Mouse (Mus musculus): ENCODE data around the gene Sh2d5.
A peak's percentile ranks its signal among the peaks of the same experiment; 100 is the strongest.

Sh2d5 gene

DNA sequence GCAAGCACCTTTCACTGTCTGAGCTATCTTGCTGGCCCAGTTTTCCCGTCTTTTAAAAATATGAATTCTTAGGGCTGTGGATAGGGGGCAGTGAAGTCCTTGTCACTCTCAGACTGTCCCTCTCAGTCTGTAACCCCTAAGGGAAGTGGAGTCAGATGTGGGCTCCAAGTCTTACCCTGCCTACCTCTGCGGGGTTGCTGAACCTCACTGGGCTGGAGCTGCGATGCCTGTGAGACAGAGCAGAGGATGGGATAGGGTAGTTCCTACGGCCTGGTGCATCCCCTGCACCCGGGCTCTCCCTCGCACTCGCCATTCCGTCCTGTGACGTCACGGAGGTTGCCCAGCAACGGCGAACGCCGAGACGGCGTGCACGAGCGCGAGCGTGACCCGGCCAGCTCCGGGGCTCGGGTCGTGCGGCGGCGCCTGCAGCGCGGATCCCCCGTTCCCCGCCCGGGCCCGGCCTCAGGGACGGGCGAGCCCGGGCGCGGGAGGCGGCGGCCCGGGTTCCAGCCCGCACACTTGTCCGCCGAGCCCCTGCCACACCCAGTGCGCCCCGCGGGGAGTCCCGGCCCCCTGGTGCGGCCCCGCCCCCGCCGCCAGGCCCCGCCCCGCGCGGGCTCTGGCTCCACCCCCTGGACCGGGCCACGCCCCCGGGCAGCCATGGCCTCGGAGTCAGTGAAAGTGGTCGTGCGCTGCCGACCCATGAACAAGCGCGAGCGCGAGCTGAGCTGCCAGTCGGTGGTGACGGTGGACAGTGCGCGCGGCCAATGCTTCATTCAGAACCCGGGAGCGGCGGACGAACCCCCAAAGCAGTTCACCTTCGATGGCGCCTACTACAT lies 11.9 kb downstream of the Sh2d5 start:
- DNase-seq, result peak; percentile 91

DNA sequence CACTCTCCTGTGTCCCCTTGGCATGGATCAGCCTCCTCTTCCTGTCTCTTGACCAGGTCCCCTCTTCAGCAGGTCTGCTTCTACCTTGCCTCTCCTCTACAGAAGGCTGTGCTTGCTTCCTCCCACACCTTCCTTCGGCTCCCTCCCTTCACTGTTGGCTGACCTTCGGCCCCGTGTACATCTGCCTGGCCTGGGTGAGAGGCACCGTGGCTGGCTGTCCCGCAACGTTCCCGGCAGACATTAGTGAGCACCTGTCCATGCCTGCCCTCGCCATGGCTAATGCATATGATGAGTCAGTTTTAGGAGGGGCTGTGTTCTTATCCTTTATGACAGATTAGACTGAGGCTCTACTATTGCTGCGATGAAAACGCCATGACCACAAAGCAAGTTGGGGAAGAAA lies 17.7 kb downstream of the Sh2d5 start:
- no peak for DNase-seq

DNA sequence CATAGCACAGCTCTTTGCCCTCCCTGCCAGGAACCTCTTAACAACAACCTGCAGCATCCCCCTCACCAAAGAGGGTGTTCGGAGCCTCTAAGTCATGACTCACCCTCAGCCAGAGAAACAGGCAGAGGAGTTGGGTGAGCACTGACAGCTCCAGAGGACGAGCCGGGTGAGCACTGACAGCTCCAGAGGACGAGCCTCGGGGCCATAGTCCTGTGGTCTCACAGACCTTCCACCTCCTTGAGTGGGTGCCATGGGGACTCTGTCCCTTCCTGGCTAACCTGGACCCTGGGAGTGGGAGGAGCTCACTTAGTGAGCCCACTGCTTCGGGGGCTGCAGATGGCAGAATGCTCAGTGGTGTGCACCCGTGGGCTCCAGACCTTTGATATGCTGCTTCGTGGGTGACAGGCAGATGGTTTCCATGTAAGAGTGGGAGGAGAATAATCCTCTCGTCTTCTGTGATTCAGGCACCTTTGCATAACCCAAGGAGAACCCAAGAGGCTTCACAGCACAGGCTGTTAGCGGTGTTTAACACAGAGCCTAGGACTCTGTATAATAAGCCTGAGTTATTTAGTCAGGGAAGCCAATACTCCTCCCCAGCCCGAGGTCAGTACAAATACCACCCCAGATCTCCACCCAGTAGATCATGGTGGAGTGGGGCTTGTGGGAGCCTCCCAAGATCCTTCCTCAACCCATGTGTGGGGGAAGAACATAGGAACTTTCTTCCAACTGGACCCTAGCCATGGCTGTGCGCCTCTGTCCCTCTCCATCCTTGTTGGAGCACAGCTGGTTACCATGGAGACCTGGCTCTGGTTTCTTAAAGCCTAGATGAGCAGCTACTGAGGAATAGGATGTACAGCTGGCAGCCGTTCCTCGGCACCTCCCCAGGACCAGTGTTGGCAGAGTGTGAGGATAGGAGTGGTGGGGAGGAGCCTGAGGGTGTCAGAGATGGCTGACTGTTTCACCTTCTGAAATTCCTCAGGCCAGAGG lies 22.1 kb downstream of the Sh2d5 start:
- no peak for DNase-seq

DNA sequence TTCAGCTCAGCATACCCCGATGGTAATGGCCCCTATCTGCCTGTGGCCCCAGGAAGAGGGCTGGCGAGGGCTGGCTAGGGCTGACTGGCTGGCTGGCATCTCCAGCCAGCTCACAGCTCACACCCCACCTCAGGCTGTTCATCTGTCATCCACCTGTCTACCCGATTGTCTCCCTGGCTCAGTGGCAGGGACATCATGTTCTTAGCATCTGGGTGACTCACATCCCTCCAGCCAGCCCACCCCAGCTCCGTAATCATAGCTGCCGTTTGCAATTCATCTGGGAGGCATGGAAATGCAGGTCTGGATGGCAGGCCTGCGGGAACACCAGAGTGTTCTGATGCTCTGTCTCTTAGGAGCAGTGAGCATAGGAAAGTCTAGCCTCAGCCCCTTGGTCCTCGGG lies 28.1 kb downstream of the Sh2d5 start:
- DNase-seq, result no peak

DNA sequence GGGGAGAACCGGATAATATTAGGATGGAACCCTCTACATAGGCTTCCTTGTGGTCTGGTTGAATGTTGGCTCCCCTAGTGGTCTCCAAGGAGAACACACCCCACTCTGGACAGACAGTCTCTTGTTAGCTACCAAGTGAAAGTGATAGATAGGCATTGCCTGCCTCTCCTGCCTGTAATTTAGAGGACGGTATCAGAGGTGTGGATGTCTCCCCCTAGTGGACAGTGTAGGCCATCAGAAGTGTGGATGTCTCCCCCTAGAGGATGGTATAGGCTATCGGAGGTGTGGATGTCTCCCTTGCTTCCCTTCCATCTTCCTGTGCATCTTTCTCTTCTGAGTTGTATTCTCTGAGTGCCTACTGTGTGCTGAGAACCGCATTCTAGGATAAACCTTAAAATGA lies 32.6 kb downstream of the Sh2d5 start:
- peak; percentile 73 for DNase-seq

DNA sequence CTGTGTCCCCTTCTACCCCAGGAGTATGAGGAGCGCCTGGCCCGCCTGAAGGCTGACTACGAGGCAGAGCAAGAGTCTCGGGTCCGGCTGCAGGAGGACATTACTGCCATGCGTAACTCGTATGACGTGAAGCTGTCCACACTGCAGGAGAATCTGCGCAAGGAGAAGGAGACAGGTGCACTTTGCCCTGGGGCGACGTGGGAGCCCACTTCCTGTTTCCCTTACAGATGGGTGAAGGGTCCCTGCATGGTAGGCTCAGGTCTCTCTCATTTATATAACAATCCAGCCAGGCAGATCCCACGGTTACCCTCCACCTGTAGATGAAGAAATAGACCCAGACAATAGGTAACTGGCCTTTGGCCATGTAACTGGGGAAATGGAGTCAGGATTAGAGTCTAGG lies 36.2 kb downstream of the Sh2d5 start:
- DNase-seq, result peak; percentile 52

DNA sequence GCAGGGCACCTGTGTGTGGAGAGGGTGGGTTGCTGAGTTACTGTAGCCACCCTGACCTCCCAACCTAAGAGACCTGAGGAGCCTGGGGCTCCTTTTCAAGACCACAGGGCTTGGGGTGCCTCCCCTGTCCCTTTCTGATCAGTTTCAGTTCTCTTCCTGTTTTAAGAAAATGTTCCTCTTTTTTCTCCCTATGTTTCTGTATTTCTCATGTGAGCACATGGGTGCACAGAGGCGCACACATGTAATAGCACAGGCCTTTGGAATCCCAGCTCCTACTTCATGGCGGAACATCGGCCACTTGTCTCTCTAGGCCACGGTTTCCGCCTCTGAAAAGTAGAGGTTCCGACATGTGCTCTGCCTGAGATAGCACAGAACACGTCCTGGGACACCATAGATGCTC lies 38.5 kb downstream of the Sh2d5 start:
- DNase-seq, result no peak

DNA sequence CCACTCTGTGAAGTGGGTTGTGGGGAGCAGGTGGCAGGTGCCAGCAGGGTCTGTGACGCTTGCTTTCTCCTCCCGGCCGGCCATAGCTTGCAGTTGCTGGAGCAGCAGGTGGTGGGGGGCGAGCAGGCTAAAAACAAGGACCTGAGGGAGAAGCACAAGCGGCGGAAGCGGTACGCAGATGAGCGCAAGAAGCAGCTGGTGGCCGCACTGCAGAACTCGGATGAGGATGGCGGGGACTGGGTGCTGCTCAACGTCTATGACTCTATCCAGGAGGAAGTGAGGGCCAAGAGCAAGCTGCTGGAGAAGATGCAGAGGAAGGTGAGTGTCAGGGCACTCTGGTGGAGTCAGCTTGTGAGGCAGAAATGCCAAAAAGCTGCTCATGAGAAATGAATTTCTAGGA lies 41.8 kb downstream of the Sh2d5 start:
- DNase-seq, result no peak

DNA sequence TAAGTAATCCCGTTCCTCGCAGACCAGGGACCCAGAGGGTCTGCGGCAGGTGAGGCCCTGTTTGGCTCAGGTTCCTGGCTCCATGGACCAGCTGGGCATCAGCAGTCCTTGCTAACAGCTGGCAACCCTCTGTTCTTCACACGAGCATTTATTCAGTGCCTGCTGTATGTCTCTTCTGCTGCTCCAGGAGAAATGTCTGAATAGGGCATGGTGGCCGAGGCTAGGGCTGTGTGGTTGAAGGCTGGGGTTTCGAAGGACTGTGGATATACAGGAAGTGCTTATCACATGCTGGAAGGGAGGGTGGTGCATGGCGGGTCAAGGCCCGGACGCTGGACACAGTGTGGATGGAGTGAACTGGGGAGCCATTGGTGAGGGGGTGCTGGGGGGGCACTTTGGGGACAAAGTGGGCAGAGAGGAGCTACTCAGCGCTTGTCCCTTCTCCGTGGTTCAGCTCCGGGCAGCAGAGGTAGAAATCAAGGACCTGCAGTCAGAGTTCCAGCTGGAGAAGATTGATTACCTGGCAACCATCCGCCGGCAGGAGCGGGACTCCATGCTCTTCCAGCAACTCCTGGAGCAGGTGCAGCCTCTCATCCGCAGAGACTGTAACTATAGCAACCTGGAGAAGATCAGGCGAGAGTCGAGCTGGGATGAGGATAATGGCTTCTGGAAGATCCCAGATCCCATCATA lies 43.2 kb downstream of the Sh2d5 start:
- no peak for DNase-seq

DNA sequence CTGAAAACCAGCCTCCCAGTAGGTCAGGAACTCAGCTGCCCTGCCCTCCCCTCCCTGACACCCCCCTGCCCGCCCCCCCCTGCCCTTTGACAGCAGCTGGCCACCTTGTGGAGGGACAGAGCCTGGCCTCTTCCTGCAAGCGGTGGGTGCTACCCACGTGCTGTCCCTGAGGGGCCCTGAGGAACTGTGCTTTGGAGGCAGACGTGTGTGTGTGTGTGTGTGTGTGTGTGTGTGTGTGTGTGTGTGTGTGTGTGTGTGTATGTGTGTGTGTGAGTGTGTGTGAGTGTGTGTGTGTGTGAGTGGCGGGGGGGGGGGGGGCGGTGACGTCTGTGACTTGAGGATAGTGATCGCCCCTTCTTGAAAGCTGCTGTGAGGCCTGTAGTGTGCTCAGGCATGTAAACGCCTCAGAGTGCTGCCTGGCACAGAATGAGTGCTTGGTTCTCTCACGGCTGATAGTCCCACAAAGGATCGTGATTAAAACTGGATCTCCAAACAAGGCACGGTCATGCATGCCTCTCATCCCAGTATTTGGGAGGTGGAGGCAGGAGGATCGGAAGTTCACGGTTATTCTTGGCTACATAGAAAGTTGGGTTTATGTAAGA lies 43.8 kb downstream of the Sh2d5 start:
- no peak for DNase-seq

DNA sequence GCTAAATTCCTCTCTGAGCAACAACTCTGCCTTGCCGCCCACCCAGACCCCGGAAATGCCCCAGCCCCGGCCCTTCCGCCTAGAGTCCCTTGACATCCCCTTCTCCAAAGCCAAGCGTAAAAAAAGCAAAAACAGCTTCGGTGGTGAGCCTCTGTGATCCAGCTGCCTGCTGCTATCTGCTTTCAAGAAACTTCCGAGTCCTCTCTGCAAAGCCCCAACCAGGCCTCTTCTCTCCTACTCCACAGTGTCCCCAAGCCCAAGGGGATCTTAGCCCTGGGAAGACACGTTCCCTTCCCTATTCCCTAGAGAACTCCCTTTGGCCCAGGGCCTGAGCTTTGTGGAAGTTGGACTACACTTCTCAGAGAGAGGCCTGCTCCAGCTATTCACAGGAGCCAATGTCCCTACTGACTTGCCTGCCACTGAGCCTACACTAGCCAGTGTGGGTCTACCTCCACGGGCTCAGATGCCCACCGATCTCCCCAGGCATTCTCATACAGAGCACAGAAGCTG lies 51.1 kb downstream of the Sh2d5 start:
- no peak for DNase-seq

DNA sequence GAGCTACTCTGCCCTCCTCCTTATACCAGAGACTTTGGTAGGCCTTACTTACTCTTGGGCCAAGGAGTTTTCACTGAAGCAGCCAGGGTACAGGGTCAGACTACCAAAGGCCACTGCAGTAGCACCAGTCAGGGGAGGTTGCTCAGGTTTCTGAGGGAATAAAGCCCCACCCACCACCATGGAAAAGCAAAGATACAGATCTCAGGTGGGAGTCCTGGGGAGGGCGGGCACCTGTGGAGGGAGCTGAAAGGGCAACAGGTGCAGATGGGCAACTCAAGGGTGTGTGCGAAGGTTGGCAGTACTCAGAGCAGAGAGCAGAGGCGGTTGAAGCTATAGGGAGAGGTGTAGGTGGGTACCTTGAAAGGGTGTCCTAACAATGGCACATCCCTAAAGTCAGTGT lies 52.8 kb downstream of the Sh2d5 start:
- no peak for DNase-seq

DNA sequence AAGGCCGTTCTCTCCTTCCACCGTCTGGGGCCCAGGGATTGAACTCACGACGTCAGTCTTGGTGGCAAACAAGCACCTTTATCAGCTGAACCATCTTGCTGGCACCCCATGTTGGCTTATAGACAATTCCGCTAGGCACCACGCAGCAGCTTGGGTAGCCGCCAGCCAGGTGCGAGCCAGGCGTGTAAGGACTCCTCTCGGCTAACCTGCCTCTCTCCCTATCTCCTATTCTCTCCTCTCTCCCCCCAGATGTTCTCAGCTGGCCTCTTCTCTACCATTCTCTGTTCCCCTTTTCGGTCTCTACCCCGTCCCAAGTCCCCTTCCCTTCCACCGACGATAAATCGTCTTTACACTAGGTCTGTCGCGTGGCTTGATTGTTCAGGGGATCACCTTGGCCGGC lies 53.5 kb downstream of the Sh2d5 start:
- no peak for DNase-seq

DNA sequence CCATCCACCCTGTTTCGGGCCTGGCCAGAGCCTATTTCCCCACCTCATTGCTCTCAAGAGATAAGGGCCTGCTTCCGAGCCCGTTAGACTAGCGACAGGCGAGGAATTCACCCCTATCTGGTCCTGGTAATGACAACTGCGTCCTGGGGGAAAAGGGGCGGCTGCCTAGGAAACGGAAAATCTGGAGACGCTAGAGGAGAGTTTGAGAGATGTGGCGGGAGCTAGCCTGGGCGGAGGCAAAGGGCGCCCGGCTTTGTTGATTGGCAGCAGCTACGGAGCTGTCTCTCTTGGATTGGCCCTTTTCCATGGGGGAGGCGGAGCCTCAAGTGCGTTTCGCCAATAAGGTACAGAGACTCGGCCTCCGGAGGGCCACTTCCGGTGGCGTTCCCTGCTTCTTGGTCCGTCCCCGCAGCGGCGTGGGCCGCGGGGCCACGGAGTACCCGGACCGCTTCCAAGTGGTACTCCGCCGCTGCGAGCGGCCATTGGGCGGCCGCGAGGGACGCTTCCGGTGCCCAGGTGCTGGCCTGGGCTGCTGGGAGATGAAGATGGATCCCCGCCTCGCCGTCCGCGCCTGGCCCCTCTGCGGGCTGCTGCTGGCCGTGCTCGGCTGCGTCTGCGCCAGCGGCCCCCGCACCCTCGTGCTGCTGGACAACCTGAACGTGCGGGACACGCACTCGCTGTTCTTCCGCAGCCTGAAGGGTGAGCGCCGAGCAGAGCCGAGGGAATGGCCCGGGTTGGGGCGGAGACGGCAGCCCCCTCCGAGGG lies 54.3 kb downstream of the Sh2d5 start, which contains the start of gene Ddost:
Gene Ddost, plus strand, starts transcription at position 391 of the 765 bp plus-strand sequence.
- peak; percentile 93 for DNase-seq

DNA sequence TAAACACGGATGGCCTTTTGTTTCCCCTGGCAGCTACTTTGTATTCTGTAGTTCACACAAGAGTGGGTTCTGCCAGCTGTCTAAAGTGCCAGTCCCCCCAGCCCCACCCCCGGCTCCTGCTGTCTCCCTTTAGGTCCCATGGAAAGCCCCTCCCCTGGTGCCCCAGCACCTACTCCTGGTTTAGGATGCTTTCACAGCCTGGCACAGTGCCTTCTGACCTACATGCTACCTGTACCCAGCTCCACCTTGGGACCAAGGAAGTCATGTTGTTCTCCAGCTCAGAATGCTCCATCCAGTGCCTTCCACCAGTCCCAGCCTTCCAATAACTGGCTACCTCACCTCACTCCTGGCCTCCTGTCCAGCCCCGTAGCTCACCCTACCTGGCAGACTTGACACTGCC lies 56.8 kb downstream of the Sh2d5 start:
- no peak for DNase-seq

DNA sequence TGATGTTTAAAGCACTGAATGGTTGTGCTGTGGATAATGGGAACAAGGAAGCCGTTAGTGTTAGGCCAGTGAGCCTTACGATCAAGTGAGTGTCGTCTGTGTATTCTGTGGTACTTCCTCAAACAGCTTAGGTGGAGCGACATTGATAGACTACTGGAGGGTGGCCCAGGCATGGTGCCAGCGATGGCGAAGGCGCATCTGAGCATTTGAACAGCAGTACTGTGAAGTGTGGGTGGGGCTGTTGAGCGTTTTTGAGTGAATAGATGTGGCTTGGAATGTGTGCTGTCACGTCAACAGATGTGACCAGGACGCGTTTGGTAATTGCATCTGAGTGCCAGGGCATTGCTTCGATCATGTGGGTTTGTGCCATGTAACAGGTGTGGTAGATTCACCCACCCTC lies 57.5 kb downstream of the Sh2d5 start:
- DNase-seq, result no peak

DNA sequence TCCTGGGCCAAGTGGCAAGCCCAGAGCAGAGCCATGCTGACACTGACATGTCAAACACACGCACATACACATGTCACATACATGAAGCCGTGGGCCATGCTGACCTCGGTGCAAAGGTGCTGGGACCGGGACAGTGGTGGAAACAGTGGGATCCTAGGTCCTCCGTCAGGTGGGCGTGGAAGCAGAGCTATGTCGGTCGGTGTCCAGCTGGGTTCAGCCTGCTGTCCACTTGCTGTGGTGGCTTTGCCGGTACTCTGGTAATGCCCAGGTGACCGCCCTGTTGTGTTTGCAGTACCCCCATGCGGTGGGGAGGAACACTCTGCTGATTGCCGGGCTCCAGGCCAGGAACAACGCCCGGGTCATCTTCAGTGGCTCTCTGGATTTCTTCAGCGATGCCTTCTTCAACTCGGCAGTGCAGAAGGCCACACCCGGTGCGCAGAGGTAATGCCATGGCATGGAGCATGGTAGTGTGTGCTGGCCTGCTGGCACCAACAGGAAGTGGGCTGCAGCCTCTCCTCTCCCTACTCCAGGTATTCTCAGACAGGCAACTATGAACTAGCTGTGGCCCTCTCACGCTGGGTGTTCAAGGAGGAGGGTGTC lies 60.2 kb downstream of the Sh2d5 start:
- no peak for DNase-seq

All from thymus, postnatal 4 days (tissue).